Mouse (Mus musculus): Measurements from ENCODE around the gene Ccnk.

Ccnk gene

DNA sequence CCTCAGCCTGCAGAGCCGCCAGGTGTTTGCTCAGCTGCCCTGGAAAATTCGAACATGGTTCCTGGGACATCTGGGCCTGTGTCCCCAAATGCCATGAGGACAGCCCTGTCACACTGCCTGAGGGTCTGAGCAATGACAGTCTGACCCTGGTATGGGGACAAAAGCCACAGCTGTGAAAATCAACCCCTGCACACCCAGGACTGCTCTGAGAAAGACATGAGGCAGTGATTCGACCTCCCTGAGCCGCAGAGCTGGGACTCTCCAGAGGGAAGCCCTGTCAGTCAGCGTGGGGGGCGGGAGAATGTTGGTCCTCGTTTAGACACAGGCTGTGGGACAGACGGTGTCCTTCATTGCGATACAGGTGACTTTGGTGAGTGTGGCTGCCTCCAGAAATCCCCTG is 66.2 kb downstream of the Ccnk start:
- no peak for DNase-seq (ENCODE audit: low read depth, low spot score)

DNA sequence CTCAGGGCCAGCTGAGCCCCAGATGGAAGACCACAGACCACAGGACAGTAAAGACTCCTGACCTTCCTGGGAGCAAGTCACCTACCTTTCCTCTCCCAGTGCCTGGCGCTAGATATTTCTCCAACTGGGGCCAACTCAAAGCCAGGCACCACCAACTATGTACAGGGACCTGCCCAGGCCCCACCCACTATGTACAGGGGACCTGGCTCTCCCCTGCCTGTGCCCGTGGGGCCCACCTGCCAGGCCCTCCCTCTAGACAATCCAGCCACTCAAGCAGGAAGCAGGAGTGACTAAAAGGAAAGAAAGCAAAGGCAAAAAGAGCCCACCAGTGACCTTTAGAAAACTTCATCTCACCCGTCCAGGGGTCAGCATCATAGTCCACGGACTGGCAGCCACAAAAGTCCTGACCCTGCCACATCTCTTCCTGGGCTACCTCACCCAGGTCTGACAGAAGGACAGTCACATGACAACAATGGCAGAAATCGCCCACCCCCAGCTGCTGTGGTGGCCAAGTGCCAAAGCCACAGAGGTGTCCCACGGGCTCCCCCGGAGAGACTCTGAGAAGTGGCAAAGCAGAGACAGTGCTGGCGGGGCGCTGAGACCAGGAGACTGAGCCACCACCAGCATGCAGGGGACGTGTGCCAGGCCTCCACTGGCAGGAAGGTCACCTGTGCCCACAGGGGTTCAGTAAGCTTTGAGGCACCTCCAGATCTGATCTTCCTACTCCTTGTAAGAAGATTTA is 67.6 kb downstream of the Ccnk start:
- no peak for DNase-seq (ENCODE audit: low read depth, low spot score)

DNA sequence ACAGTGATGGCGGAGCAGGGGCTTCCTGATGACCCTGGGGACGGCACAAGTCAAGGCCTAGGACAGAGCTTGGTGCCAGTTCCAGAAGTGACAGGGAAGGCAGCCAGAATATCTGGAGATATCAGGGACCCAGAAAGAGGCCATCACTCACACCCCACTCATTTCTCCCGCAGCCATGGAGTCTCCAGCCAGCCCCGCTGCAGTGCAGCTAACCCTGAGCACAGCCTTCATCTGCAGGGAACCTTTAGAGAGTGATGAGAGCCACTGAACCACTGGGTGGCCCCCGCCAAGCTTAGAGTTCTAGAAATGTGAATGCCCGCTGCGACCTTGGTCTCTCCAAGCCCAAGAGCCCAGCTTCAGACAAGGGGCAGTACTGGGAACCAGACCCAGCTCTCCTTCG is 69.6 kb downstream of the Ccnk start:
- DNase-seq (ENCODE audit: low read depth, low spot score), result no peak

DNA sequence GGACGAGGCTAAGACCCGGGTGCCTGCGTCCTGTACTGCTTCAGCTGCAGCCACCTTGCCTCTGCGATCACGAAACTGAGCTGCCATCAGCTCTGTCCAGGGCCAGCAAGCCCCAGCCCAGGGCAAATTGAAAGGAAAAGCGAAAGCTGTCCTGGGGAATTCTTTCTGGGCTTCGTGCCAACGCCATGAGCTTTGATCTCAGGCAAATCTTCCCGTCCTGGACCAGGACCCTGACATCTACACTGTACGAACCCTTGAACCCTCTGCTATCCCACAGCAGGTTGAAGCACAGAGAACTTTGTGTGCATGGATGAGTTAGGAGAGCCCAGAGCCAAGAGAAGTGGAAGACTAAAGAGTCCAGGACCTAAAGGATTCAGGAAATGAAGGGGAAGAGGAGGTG is 70.1 kb downstream of the Ccnk start:
- DNase-seq (ENCODE audit: low read depth, low spot score), result no peak

DNA sequence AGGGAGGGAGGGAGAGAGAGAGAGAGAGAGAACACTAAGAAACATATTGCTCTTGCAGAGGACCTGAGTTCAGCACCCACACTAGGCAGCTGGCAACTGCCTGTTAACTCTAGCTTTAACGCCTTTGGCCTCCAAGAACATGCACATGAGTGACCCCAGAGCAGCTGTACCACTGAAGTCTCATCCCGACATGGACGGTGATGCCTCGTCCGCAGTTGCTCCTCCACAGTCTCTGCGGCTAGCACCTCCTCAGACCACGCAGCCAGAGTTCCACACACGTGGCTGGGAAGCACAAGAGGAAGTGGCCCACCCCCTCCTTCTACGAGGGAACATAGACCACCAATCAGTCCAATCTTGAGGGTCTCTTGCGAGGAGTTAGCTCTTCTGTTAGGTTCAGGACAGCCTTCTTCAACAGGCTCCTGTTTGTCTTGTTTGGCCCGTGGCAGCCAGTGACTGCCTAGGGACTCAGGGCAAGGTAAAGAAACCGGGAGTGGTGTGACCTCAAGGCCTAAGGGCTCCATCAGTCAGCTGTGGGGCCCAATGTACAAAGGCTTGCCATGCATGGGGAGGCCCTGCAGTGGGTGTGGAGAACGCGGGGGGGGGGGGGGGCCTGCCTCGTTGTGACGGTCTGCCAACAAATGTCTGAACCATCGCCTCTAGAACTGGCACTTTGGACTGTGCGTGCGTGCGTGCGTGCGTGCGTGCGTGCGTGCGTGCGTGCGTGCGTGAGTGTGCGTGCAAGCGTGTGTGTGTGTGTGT is 71.8 kb downstream of the Ccnk start:
- no peak for DNase-seq (ENCODE audit: low read depth, low spot score)

DNA sequence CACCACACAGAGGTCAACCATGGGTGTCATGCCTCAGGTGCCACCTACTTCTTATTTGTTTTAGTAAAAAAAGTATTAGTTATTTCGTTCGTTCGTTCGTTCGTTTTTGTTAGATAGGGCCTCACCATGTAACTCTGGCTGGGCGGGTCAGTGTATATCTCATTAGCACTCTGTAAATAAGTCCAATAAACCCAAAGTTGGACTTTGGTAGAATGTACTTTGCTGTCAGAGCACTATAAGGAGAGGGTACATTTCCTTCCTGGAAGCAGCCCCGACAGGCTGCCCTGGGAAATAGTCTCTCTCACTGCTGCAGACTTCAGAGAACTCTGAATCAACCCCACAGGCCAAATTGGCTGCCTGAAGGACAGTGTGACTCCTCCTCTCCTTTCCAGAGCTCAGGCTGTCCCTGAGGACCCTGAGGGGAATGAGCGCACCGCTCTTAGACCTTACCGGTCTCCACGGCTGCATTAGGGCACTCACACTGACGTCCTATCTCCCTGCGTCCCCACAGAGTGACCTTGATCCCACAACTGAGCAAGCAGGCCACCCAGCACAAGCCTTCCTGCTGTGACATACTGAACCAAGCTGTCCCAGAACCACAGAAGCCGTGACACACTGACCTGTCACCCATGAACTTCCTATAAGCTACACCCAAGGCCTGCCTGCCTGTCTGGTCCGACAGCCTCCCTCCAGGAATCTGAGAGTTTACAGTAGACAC is 72.6 kb downstream of the Ccnk start:
- no peak for DNase-seq (ENCODE audit: low read depth, low spot score)
